Mouse (Mus musculus) limb, embryonic 10.5 days (tissue): Measurements from ENCODE around the gene Nrg3. TPM values are rescaled to one million over a fixed set of nuclear protein-coding genes. Genes with fewer than 3 reads are reported as not detected.

Experiments
- DNase-seq: peaks from one replicate; pipeline ENCODE4 v3.0.0-alpha.2; 2017; ENCODE audit warnings: low spot score
- H3K27ac ChIP-seq: fragments of 300-500 bp; sonication (generic); 2 replicates; pipeline ENCODE4 v1.5.1; 2016; ENCODE audit warnings: mild to moderate bottlenecking
- H3K27me3 ChIP-seq: fragments of 300-500 bp; sonication (generic); 2 replicates; pipeline ENCODE4 v1.6.1; 2016; ENCODE audit warnings: low read depth, mild to moderate bottlenecking; ENCODE audit not compliant: poor library complexity, severe bottlenecking
- H3K36me3 ChIP-seq: fragments of 300-500 bp; sonication (generic); 2 replicates; pipeline ENCODE4 v1.6.1; 2016; ENCODE audit warnings: mild to moderate bottlenecking, moderate library complexity
- H3K4me1 ChIP-seq: fragments of 300-500 bp; sonication (generic); 2 replicates; pipeline ENCODE4 v1.6.1; 2016
- H3K4me3 ChIP-seq: fragments of 300-500 bp; sonication (generic); 2 replicates; pipeline ENCODE4 v1.5.1; 2016; ENCODE audit warnings: mild to moderate bottlenecking, moderate library complexity
- H3K9me3 ChIP-seq: fragments of 300-500 bp; sonication (generic); replicated peaks from 2 replicates; pipeline ENCODE4 v1.6.1; 2016; ENCODE audit warnings: mild to moderate bottlenecking
- WGBS: fragments of 180-500 bp; shearing (Covaris S2); methylation state at CpG from one replicate; pipeline ENCODE4 v1.1.7; 2016; 5-methylcytosine and 5-hydroxymethylcytosine counted together
- polyA plus RNA-seq: library from polyadenylated mRNA; unstranded; fragments of >200 nt; fragmentation: Nextera tagmentation; extraction: Ambion mirVana; gene quantifications from 2 replicates; pipeline ENCODE4 v1.2.1, GENCODE M21; 2016

Nrg3 gene
- polyA plus RNA-seq, 1 experiment from 2014 or later, result not detected

GRCm38 (mm10) chr14:39351979-39352737, 120.7 kb downstream of the Nrg3 start:
- no peak overlapping the region for H3K27ac ChIP-seq
- no peaks in the 10 kb centered on the region for H3K27me3 ChIP-seq
- H3K36me3 ChIP-seq, result no peaks in the 10 kb centered on the region
- no peaks in the 10 kb centered on the region for H3K4me1 ChIP-seq
- H3K9me3 ChIP-seq, result no peaks in the 10 kb centered on the region
- no peak for DNase-seq
- 83% methylated on average over 4 of the region's 4 CpGs for WGBS
- no peak overlapping the region for H3K4me3 ChIP-seq

GRCm38 (mm10) chr14:39317424-39318110, 155.3 kb downstream of the Nrg3 start:
- Histone ChIP-seq H3K27ac (no peak overlapping the region), H3K4me3 (no peak overlapping the region), H3K27me3 (no peaks in the 10 kb centered on the region), H3K4me1 (no peaks in the 10 kb centered on the region), H3K9me3 (no peaks in the 10 kb centered on the region), H3K36me3 (no peaks in the 10 kb centered on the region)
- no peak for DNase-seq
- 81% methylated on average over 4 of the region's 4 CpGs for whole genome bisulfite sequencing

GRCm38 (mm10) chr14:39314111-39314510, 158.8 kb downstream of the Nrg3 start:
- H3K27ac ChIP-seq, result no peak overlapping the region
- no peak for DNase-seq
- H3K9me3 ChIP-seq, result no peaks in the 10 kb centered on the region
- no peaks in the 10 kb centered on the region for H3K27me3 ChIP-seq
- H3K4me1 ChIP-seq, result no peaks in the 10 kb centered on the region
- no peak overlapping the region for H3K4me3 ChIP-seq
- no peaks in the 10 kb centered on the region for H3K36me3 ChIP-seq

- Histone ChIP-seq H3K36me3 (no peaks in the 10 kb centered on the region), H3K4me3 (no peak overlapping the region), H3K27ac (no peak overlapping the region), H3K4me1 (no peaks in the 10 kb centered on the region), H3K27me3 (no peaks in the 10 kb centered on the region), H3K9me3 (no peaks in the 10 kb centered on the region)
- 96% methylated on average over 1 of the region's 1 CpGs for WGBS
- DNase-seq, result no peak
Measured at GRCm38 (mm10) chr14:39265121-39265520, 207.8 kb downstream of the Nrg3 start.

- Histone ChIP-seq H3K27me3 (no peaks in the 10 kb centered on the region), H3K4me1 (no peaks in the 10 kb centered on the region), H3K4me3 (no peak overlapping the region), H3K9me3 (no peaks in the 10 kb centered on the region), H3K27ac (no peak overlapping the region), H3K36me3 (no peaks in the 10 kb centered on the region)
- DNase-seq, result no peak
- 90% methylated on average over 4 of the region's 4 CpGs for WGBS
Measured at GRCm38 (mm10) chr14:39264422-39264821, 208.5 kb downstream of the Nrg3 start.

- no peak for DNase-seq
- H3K4me1 ChIP-seq, result no peaks in the 10 kb centered on the region
- WGBS, result 90% methylated on average over 1 of the region's 1 CpGs
- H3K4me3 ChIP-seq, result no peak overlapping the region
- no peaks in the 10 kb centered on the region for H3K27me3 ChIP-seq
- no peaks in the 10 kb centered on the region for H3K9me3 ChIP-seq
- no peak overlapping the region for H3K27ac ChIP-seq
- H3K36me3 ChIP-seq, result no peaks in the 10 kb centered on the region
Measured at GRCm38 (mm10) chr14:39261016-39261415, 211.9 kb downstream of the Nrg3 start.

- DNase-seq, result no peak
- Histone ChIP-seq H3K4me3 (no peak overlapping the region), H3K4me1 (no peaks in the 10 kb centered on the region), H3K9me3 (no peaks in the 10 kb centered on the region), H3K27me3 (no peaks in the 10 kb centered on the region), H3K36me3 (no peaks in the 10 kb centered on the region), H3K27ac (no peak overlapping the region)
- WGBS, result 63% methylated on average over 1 of the region's 1 CpGs
Measured at GRCm38 (mm10) chr14:39255391-39255790, 217.5 kb downstream of the Nrg3 start.

- no peaks in the 10 kb centered on the region for H3K27me3 ChIP-seq
- no peaks in the 10 kb centered on the region for H3K9me3 ChIP-seq
- H3K27ac ChIP-seq, result no peak overlapping the region
- DNase-seq, result no peak
- H3K4me3 ChIP-seq, result no peak overlapping the region
- WGBS, result 89% methylated on average over 2 of the region's 2 CpGs
- no peaks in the 10 kb centered on the region for H3K4me1 ChIP-seq
- no peaks in the 10 kb centered on the region for H3K36me3 ChIP-seq
Measured at GRCm38 (mm10) chr14:39240267-39240666, 232.6 kb downstream of the Nrg3 start.

GRCm38 (mm10) chr14:39211472-39211871, 261.4 kb downstream of the Nrg3 start:
- no peaks in the 10 kb centered on the region for H3K4me1 ChIP-seq
- no peaks in the 10 kb centered on the region for H3K27me3 ChIP-seq
- H3K4me3 ChIP-seq, result no peak overlapping the region
- no peaks in the 10 kb centered on the region for H3K36me3 ChIP-seq
- WGBS, result 93% methylated on average over 1 of the region's 1 CpGs
- H3K9me3 ChIP-seq, result no peaks in the 10 kb centered on the region
- DNase-seq, result no peak
- H3K27ac ChIP-seq, result no peak overlapping the region

- Histone ChIP-seq H3K27me3 (no peaks in the 10 kb centered on the region), H3K4me1 (no peaks in the 10 kb centered on the region), H3K27ac (no peak overlapping the region), H3K36me3 (no peaks in the 10 kb centered on the region), H3K4me3 (no peak overlapping the region), H3K9me3 (no peaks in the 10 kb centered on the region)
- no peak for DNase-seq
- WGBS, result 83% methylated on average over 5 of the region's 5 CpGs
Measured at GRCm38 (mm10) chr14:39191946-39192345, 280.9 kb downstream of the Nrg3 start.

GRCm38 (mm10) chr14:39173709-39174108, 299.2 kb downstream of the Nrg3 start:
- DNase-seq, result no peak
- Histone ChIP-seq H3K27me3 (no peaks in the 10 kb centered on the region), H3K27ac (no peak overlapping the region), H3K4me1 (peaks cover 6% of the 10 kb centered on the region), H3K36me3 (no peaks in the 10 kb centered on the region), H3K4me3 (no peak overlapping the region), H3K9me3 (no peaks in the 10 kb centered on the region)
- 77% methylated on average over 2 of the region's 2 CpGs for WGBS

- DNase-seq, result no peak
- Histone ChIP-seq H3K4me1 (no peaks in the 10 kb centered on the region), H3K36me3 (no peaks in the 10 kb centered on the region), H3K9me3 (no peaks in the 10 kb centered on the region), H3K27me3 (no peaks in the 10 kb centered on the region), H3K4me3 (no peak overlapping the region), H3K27ac (no peak overlapping the region)
- 78% methylated on average over 3 of the region's 3 CpGs for WGBS
Measured at GRCm38 (mm10) chr14:39160140-39160539, 312.7 kb downstream of the Nrg3 start.

- 45% methylated on average over 1 of the region's 1 CpGs for WGBS
- Histone ChIP-seq H3K4me1 (no peaks in the 10 kb centered on the region), H3K27ac (no peak overlapping the region), H3K9me3 (no peaks in the 10 kb centered on the region), H3K27me3 (no peaks in the 10 kb centered on the region), H3K4me3 (no peak overlapping the region), H3K36me3 (no peaks in the 10 kb centered on the region)
- no peak for DNase-seq
Measured at GRCm38 (mm10) chr14:39155462-39155861, 317.4 kb downstream of the Nrg3 start.
